Mouse (Mus musculus) lung, adult 2 months (tissue): Measurements from ENCODE around the gene Gm38431.

Source experiments
- CTCF ChIP-seq: fragments of 200-500 bp; IDR thresholded peaks from 2 replicates; pipeline ENCODE4 v1.5.1; 2011; ENCODE audit warnings: mild to moderate bottlenecking, low read length, control low read depth; ENCODE audit not compliant: insufficient read depth
- POLR2A ChIP-seq: fragments of 200-500 bp; IDR thresholded peaks from 2 replicates; pipeline ENCODE4 v1.6.1; 2011; ENCODE audit warnings: low read depth, mild to moderate bottlenecking, control low read depth, low read length, borderline replicate concordance; ENCODE audit errors: extremely low read depth

DNA sequence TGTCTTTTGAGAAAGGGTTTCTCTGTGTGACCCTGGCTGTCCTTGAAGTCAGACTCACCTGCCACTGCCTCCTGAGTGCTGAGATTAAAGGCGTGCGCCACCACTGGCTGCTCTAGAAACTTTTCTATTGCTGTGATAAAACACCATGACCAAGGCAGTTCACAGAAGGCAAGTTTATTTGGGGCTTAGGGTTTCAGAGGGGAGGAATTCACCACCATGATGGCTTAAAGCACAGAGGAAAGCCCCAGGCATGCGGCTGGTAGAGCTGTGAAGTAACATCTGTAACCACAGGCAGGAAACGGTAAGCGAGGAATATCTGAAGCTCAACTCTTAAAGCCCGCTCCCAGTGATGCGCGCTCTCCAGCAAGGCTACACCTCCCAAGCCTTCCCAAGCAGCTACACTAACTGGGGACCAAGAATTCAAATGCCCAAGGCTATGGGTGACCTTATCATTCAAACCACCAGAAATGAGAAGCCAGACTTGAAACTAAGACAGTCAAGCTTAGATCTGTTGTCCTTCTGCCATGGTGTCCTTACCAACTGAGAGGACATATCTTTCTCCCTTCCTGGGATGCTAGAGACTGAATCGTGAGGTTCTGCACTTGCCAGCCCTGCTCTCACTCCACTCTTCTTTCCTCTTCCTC, 41.4 kb upstream of the Gm38431 start:
- TF ChIP-seq CTCF (no peak), POLR2A (no peak)
